Mouse (Mus musculus): Measurements from ENCODE around the gene Col4a3bp. TPM values are rescaled to one million over a fixed set of nuclear protein-coding genes. Genes with fewer than 3 reads are reported as not detected.

Gene Col4a3bp
- polyA plus RNA-seq, 1 experiment from 2014 or later = 6.5 TPM

DNA sequence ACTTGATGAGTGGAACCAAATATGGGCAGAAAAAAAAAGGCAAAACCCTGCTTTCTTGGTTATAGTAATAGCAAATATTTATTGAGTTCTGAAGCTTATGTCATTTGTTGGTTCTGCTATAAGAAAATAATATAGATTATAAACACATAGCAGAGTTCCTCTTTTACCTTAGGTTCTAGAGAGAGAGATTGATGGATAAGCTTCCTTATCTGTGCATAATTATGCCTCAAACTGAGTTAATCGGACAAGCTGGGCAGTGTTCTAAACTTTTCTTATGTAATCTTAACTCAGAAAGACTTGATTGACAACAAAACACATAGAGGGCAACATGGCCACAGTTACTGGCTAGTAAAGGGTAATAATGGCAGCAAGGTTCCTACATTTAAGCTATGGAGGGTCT is 4.8 kb downstream of the Col4a3bp start:
- TF ChIP-seq CTCF (IDR thresholded peaks at IDR 0.05; ENCODE audit: low read depth) = no peak

GRCm38 (mm10) chr13:96547941-96548340 is 5.5 kb downstream of the Col4a3bp start:
- Histone ChIP-seq H3K9ac (ENCODE audit: low read depth, low read length) (no peak overlapping the region), H3K36me3 (ENCODE audit: insufficient read depth, low read length) (no peaks in the 10 kb centered on the region), H3K27ac (no peak overlapping the region), H3K4me3 (replicated peaks; ENCODE audit: low read depth, low read length) (no peak overlapping the region), H3K9me3 (replicated peaks; ENCODE audit: low read length) (no peaks in the 10 kb centered on the region), H3K4me1 (replicated peaks; ENCODE audit: insufficient read depth, low read length) (no peaks in the 10 kb centered on the region), H3K4me2 (ENCODE audit: low read length) (no peak overlapping the region), H3K27me3 (ENCODE audit: insufficient read depth, low read length) (no peaks in the 10 kb centered on the region)
- no peak for TF ChIP-seq CTCF (IDR thresholded peaks at IDR 0.05; ENCODE audit: low read depth)
- DNase-seq (ENCODE audit: low spot score) = no peak
- 49% methylated on average over 4 of the region's 4 CpGs for WGBS
- ATAC-seq (replicated peaks; ENCODE audit: low FRiP score, low read depth) = no peak

More for the DNA sequence above, 4.8 kb downstream of the Col4a3bp start:
- H3K27ac ChIP-seq = no peak overlapping the region
- no peak for ATAC-seq (replicated peaks; ENCODE audit: low FRiP score, low read depth)
- no peaks in the 10 kb centered on the region for H3K4me1 ChIP-seq (replicated peaks; ENCODE audit: insufficient read depth, low read length)
- no peak for DNase-seq (ENCODE audit: low spot score)
- no peaks in the 10 kb centered on the region for H3K9me3 ChIP-seq (replicated peaks; ENCODE audit: low read length)
- H3K4me3 ChIP-seq (replicated peaks; ENCODE audit: low read depth, low read length) = no peak overlapping the region
- no peak overlapping the region for H3K9ac ChIP-seq (ENCODE audit: low read depth, low read length)
- H3K4me2 ChIP-seq (ENCODE audit: low read length) = no peak overlapping the region
- H3K36me3 ChIP-seq (ENCODE audit: insufficient read depth, low read length) = no peaks in the 10 kb centered on the region
- 78% methylated on average over 1 of the region's 1 CpGs for WGBS
- H3K27me3 ChIP-seq (ENCODE audit: insufficient read depth, low read length) = no peaks in the 10 kb centered on the region

DNA sequence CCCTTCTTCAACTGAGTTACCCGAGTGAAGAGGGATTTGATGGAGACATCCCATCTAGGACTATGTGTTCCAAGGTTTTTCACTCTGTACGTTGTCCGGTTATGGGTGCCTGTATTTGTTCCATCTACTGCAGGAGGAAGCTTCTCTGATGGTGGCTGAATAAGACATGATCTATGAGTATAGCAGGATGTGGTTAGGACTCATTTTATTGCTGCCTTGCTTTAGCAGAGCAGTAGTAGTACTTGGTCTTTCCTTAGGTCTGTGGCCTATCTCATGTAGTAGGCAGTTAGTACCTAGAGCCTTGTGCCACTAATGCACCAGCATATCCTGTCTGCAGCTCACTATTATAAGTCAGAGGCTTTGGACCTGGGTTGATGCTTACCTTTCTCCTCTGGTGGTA is 12.7 kb downstream of the Col4a3bp start:
- Histone ChIP-seq H3K4me2 (ENCODE audit: low read length) (no peak overlapping the region), H3K9ac (ENCODE audit: low read depth, low read length) (no peak overlapping the region), H3K27me3 (ENCODE audit: insufficient read depth, low read length) (no peaks in the 10 kb centered on the region), H3K4me1 (replicated peaks; ENCODE audit: insufficient read depth, low read length) (no peaks in the 10 kb centered on the region), H3K9me3 (replicated peaks; ENCODE audit: low read length) (no peaks in the 10 kb centered on the region), H3K36me3 (ENCODE audit: insufficient read depth, low read length) (no peaks in the 10 kb centered on the region), H3K27ac (no peak overlapping the region), H3K4me3 (replicated peaks; ENCODE audit: low read depth, low read length) (no peak overlapping the region)
- ATAC-seq (replicated peaks; ENCODE audit: low FRiP score, low read depth) = no peak
- 88% methylated on average over 3 of the region's 3 CpGs for WGBS
- DNase-seq (ENCODE audit: low spot score) = no peak
- TF ChIP-seq CTCF (IDR thresholded peaks at IDR 0.05; ENCODE audit: low read depth) = no peak

GRCm38 (mm10) chr13:96567977-96568376 is 25.6 kb downstream of the Col4a3bp start:
- DNase-seq (ENCODE audit: low spot score) (no peak), ATAC-seq (replicated peaks; ENCODE audit: low FRiP score, low read depth) (no peak)
- H3K9ac ChIP-seq (ENCODE audit: low read depth, low read length) = no peak overlapping the region
- H3K4me1 ChIP-seq (replicated peaks; ENCODE audit: insufficient read depth, low read length) = no peaks in the 10 kb centered on the region
- WGBS = 55% methylated on average over 6 of the region's 6 CpGs
- 0 out of 2 replicates have a peak, but pooled peaks cover 2% of the 10 kb centered on the region for H3K36me3 ChIP-seq (ENCODE audit: insufficient read depth, low read length)
- H3K4me2 ChIP-seq (ENCODE audit: low read length) = no peak overlapping the region
- no peak overlapping the region for H3K4me3 ChIP-seq (replicated peaks; ENCODE audit: low read depth, low read length)
- H3K27ac ChIP-seq = no peak overlapping the region
- no peak for TF ChIP-seq CTCF (IDR thresholded peaks at IDR 0.05; ENCODE audit: low read depth)
- H3K27me3 ChIP-seq (ENCODE audit: insufficient read depth, low read length) = no peaks in the 10 kb centered on the region
- H3K9me3 ChIP-seq (replicated peaks; ENCODE audit: low read length) = no peaks in the 10 kb centered on the region

DNA sequence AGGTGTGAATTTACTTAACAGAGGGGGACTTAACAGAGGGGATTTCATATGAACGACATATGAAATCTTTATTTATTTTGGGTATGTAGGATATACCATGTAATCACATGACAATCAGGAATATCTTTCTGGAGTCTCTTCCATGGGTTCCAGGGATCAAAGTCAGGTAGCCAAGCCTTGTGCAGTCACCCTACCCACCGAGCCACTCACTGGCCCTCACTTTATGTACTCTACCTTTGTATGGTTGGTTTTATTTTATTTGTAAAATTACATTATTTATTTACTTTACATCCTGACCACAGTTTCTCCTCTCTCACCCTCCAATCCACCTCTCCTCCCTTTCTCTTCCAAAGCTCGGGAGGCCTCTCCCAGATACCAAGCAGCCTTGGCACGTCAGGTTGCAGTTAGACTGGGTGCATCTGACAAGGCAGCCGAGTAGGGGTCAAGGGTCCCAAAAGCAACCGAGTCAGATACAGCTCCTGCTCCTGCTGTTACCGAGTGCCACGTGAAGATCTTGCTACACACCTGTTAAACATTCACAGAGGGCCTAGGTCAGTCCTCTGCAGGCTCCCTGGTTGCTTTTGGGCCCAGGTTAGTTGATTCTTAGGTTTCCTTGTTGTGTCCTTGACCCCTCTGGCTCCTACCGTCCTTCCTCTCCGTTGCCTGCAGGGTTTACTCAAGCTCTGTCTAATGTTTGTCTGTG is 28.0 kb downstream of the Col4a3bp start:
- WGBS = 34% methylated on average over 10 of the region's 10 CpGs
- Histone ChIP-seq H3K4me3 (replicated peaks; ENCODE audit: low read depth, low read length) (no peak overlapping the region), H3K4me1 (replicated peaks; ENCODE audit: insufficient read depth, low read length) (no peaks in the 10 kb centered on the region), H3K27me3 (ENCODE audit: insufficient read depth, low read length) (no peaks in the 10 kb centered on the region), H3K9me3 (replicated peaks; ENCODE audit: low read length) (no peaks in the 10 kb centered on the region), H3K4me2 (ENCODE audit: low read length) (no peak overlapping the region), H3K9ac (ENCODE audit: low read depth, low read length) (no peak overlapping the region), H3K36me3 (ENCODE audit: insufficient read depth, low read length) (0 out of 2 replicates have a peak, but pooled peaks cover 2% of the 10 kb centered on the region), H3K27ac (peak overlapping the region; percentile 79)
- peak; percentile 25 for DNase-seq (ENCODE audit: low spot score)
- TF ChIP-seq CTCF (IDR thresholded peaks at IDR 0.05; ENCODE audit: low read depth) = no peak
- ATAC-seq (replicated peaks; ENCODE audit: low FRiP score, low read depth) = peak; percentile 91

GRCm38 (mm10) chr13:96571016-96571361 is 28.6 kb downstream of the Col4a3bp start:
- Histone ChIP-seq H3K9me3 (replicated peaks; ENCODE audit: low read length) (no peaks in the 10 kb centered on the region), H3K36me3 (ENCODE audit: insufficient read depth, low read length) (0 out of 2 replicates have a peak, but pooled peaks cover 2% of the 10 kb centered on the region), H3K4me2 (ENCODE audit: low read length) (no peak overlapping the region), H3K9ac (ENCODE audit: low read depth, low read length) (no peak overlapping the region), H3K27ac (peak overlapping the region; percentile 79), H3K4me3 (replicated peaks; ENCODE audit: low read depth, low read length) (no peak overlapping the region), H3K27me3 (ENCODE audit: insufficient read depth, low read length) (no peaks in the 10 kb centered on the region), H3K4me1 (replicated peaks; ENCODE audit: insufficient read depth, low read length) (no peaks in the 10 kb centered on the region)
- peak; percentile 30 for DNase-seq (ENCODE audit: low spot score)
- 32% methylated on average over 6 of the region's 6 CpGs for WGBS
- peak; percentile 82 for ATAC-seq (replicated peaks; ENCODE audit: low FRiP score, low read depth)
- no peak for TF ChIP-seq CTCF (IDR thresholded peaks at IDR 0.05; ENCODE audit: low read depth)

All from kidney, postnatal 0 days (tissue).